Mouse (Mus musculus): ENCODE results near the gene Gm13697. TPM values are rescaled to one million over a fixed set of nuclear protein-coding genes. Genes with fewer than 3 reads are reported as not detected.
"Not testable (repeated sequence)": the region's sequence is repeated elsewhere in the genome, so short reads cannot be mapped to it uniquely, and the experiment has no call there.

Gene Gm13697
- total RNA-seq (2021): under 1 TPM; 0.75 to 0.77 TPM
- long read RNA-seq, experiment 1: 0 reads
- long read RNA-seq, experiment 2: 0 reads

DNA sequence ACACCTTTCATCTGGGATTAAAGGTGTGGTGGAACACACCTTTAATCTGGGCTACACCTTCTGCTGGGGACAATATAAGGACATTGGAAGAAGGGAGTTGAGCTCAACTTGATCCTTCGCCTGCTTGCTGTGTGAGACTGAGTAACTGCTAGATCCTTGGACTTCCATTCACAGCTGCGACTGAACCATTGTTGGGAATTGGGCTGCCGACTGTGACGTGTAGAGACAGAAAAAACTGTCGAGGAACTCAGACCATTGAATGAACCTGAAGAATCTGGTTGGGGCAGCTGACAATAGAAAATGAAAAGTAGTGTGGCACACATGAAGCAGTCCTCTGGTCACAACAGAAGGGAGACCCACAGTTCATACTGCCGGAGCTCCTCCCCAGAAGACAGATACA is at the start of gene Gm13697:
Gm13697 (plus strand) TSS at position 301 of the 400 bp plus-strand sequence.
- DNase-seq: not testable (repeated sequence)

DNA sequence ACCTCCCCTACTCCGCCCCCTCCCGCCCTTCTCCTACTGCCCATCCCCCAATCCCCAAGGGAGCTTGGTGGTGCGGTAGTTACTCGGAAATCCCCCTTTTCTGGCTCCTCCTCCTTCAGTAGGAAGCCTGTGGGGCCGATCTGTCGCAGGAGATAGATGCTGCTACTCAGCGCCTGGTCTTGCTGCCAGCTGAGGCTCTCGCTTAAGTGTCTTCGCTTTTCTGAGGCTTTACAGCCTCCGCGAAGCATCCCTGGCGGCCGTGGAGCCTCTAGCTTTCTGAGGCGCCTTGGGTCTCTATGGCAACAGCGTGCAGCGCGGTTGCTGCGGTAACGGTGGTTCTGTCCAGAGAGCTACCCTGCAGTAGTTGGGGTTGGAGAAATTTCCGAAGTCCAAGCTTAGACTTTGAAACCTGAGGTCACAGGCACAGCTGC is 43.6 kb upstream of the Gm13697 start, which contains the start of gene Zswim2:
Zswim2 (minus strand) TSS at position 298 of the 431 bp plus-strand sequence.
- DNase-seq: peak; percentile 9 to 10

DNA sequence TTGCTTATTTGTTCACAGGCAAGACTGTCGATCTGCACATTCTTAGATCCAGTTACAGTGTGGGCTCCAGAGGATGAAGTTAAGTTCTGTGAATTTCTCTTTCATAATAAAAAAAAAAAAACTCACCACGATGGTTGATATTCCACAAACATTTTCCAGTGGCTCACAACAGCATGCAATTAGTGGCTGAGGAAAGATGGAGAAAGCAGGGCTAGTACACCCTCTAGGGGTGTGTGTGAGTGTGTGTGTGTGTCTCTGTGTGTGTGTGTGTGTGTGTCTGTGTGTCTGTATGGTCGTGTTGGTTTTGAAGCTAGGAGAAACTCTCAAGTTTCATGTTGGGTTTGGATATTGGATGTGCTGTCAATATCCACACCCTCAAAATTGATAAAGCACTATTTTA is 43.2 kb upstream of the Gm13697 start:
- no peak for DNase-seq

DNA sequence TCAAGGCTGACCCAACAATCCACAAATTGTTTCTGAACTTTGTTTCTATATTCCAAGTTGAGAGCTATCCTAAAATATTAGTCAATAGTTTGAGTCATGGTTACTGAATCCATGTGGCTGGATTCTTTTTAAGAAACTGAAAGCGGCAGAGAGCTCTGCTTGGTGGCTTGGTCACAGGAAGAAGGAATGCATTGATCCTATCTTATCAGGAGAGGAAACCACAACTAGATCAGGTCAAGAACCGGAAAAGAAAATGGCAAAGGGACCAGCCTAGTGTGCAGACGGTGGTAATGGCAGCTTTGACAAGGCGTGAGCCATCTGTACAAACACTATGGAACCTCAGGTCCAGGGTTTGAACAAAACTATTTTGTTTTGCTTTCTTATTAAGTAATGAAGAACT is 42.8 kb upstream of the Gm13697 start:
- DNase-seq: no peak

DNA sequence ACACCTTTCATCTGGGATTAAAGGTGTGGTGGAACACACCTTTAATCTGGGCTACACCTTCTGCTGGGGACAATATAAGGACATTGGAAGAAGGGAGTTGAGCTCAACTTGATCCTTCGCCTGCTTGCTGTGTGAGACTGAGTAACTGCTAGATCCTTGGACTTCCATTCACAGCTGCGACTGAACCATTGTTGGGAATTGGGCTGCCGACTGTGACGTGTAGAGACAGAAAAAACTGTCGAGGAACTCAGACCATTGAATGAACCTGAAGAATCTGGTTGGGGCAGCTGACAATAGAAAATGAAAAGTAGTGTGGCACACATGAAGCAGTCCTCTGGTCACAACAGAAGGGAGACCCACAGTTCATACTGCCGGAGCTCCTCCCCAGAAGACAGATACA is 29.1 kb upstream of the Gm13697 start, which contains the start of gene Gm13698:
Gm13698 (plus strand) TSS at position 301 of the 400 bp plus-strand sequence.
- DNase-seq: not testable (repeated sequence)

DNA sequence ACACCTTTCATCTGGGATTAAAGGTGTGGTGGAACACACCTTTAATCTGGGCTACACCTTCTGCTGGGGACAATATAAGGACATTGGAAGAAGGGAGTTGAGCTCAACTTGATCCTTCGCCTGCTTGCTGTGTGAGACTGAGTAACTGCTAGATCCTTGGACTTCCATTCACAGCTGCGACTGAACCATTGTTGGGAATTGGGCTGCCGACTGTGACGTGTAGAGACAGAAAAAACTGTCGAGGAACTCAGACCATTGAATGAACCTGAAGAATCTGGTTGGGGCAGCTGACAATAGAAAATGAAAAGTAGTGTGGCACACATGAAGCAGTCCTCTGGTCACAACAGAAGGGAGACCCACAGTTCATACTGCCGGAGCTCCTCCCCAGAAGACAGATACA is 23.3 kb upstream of the Gm13697 start, which contains the start of gene Gm13693:
Gm13693 (plus strand) TSS at position 301 of the 400 bp plus-strand sequence.
- DNase-seq: not testable (repeated sequence)

DNA sequence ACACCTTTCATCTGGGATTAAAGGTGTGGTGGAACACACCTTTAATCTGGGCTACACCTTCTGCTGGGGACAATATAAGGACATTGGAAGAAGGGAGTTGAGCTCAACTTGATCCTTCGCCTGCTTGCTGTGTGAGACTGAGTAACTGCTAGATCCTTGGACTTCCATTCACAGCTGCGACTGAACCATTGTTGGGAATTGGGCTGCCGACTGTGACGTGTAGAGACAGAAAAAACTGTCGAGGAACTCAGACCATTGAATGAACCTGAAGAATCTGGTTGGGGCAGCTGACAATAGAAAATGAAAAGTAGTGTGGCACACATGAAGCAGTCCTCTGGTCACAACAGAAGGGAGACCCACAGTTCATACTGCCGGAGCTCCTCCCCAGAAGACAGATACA is 17.5 kb upstream of the Gm13697 start, which contains the start of gene Gm13695:
Gm13695 (plus strand) TSS at position 301 of the 400 bp plus-strand sequence.
- not testable (repeated sequence) for DNase-seq

DNA sequence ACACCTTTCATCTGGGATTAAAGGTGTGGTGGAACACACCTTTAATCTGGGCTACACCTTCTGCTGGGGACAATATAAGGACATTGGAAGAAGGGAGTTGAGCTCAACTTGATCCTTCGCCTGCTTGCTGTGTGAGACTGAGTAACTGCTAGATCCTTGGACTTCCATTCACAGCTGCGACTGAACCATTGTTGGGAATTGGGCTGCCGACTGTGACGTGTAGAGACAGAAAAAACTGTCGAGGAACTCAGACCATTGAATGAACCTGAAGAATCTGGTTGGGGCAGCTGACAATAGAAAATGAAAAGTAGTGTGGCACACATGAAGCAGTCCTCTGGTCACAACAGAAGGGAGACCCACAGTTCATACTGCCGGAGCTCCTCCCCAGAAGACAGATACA is 11.7 kb upstream of the Gm13697 start, which contains the start of gene Gm13696:
Gm13696 (plus strand) TSS at position 301 of the 400 bp plus-strand sequence.
- not testable (repeated sequence) for DNase-seq

DNA sequence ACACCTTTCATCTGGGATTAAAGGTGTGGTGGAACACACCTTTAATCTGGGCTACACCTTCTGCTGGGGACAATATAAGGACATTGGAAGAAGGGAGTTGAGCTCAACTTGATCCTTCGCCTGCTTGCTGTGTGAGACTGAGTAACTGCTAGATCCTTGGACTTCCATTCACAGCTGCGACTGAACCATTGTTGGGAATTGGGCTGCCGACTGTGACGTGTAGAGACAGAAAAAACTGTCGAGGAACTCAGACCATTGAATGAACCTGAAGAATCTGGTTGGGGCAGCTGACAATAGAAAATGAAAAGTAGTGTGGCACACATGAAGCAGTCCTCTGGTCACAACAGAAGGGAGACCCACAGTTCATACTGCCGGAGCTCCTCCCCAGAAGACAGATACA is 5.9 kb upstream of the Gm13697 start, which contains the start of gene Gm13694:
Gm13694 (plus strand) TSS at position 301 of the 400 bp plus-strand sequence.
- DNase-seq: not testable (repeated sequence)

DNA sequence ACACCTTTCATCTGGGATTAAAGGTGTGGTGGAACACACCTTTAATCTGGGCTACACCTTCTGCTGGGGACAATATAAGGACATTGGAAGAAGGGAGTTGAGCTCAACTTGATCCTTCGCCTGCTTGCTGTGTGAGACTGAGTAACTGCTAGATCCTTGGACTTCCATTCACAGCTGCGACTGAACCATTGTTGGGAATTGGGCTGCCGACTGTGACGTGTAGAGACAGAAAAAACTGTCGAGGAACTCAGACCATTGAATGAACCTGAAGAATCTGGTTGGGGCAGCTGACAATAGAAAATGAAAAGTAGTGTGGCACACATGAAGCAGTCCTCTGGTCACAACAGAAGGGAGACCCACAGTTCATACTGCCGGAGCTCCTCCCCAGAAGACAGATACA is 5.7 kb downstream of the Gm13697 start, which contains the start of gene Gm13691:
Gm13691 (plus strand) TSS at position 301 of the 400 bp plus-strand sequence.
- not testable (repeated sequence) for DNase-seq

DNA sequence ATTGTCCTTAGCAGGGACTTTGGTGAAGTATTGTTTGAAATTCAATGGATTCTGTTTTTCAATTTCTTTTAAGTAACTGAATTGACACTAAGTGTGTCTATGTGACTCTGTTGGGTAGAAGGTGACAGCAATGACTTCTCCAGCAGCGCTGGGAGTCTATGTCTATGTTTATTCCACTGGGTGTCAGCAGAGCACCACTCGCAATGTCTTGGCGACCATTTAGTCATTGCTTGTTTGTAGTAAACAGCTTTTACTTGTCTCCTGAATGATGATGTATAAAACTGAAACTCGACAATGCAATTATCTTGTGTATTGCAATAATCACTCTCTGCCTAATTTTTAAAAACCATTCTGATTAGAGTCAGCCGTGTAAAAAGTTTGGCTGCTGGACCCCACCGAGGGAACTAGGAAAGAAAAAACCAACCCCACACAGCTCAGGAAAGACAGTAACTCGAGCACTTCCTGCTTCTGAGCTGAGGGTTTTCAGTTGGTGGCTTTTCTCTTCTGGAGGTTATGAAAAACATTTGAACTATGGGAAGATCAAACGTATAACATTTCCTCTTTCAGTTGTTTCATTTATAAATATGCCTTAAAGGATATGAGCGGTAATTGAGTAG is 9.2 kb downstream of the Gm13697 start:
- DNase-seq: peak; percentile 28 to 48

DNA sequence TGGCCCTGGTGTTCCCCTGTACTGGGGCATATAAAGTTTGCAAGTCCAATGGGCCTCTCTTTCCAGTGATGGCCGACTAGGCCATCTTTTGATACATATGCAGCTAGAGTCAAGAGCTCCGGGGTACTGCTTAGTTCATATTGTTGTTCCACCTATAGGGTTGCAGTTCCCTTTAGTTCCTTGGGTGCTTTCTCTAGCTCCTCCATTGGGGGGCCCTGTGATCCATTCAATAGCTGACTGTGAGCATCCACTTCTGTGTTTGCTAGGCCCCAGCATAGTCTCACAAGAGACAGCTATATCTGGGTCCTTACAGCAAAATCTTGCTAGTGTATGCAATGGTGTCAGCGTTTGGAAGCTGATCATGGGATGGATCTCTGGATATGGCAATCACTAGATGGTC is 10.0 kb downstream of the Gm13697 start:
- not testable (repeated sequence) for DNase-seq

DNA sequence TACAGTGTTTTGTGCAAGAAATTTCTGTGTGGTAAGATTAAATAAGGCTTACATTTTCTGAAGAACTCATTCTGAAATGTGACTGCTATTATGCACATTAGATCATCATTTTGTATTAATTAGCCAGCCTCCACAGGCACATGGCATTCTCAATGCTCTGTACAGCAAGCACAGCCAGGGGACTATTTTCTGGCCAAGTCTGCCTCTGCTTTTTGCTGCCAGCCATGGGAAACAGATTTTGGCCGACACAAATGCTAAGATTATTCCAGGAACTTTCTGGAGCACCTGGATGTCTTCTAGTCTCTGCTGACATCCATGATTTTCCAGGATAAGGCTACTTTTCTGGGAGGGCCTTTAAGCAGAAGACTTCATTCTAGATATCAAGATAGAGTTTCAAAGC is 24.4 kb downstream of the Gm13697 start:
- DNase-seq: peak in 1 of 2 experiments; percentile 12

DNA sequence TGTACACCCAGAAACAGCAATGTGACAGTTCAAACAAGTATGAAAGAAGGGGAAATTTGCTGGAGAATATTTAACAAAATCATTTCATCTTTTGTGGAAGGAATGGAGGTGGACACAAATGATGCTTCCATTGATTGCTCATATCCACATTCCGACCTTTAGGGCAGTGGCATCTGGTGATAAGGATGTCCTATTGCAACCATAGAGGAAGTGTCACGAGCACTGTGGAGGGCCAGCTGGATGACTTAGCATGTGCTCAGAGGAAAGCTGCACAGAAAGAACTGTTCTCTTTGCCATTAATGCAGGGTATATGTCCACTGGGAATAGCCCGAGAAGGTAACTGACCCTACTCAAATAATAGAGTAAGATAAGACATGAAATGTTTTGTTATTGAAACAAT is 25.3 kb downstream of the Gm13697 start:
- no peak for DNase-seq

DNA sequence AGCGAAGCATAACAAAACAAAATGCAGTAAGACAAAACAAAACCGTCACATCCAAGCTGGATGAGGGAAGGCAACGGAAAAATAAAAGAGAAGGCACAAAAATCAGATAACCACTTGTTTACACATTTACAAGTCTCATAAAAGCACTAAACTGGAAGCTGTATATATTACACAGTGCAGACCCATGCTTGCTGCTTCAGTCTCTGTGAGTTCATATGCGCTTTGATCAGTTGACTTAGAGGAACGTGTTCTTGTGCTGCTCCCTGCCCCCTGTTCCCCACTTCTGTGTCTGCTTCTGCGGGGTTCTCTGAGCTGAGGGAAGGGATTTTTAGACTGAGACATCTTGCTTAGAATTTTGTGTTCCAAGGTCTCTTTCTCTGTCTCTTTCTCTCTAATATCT is 30.0 kb downstream of the Gm13697 start:
- no peak for DNase-seq

DNA sequence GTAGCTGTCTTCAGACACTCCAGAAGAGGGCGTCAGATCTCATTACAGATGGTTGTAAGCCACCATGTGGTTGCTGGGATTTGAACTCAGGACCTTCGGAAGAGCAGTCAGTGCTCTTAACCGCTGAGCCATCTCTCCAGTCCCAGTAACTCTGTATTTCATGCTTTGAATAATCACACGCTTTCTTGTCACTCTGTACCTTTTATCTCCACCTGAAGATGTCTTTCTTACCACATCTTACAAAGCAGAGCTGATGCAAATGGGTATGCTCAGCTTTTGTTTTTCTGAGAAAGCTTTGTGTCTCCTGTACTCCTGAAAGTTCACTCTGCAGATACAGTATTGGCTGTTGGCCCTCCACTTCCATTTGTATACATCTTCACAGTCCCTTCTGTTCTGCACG is 31.7 kb downstream of the Gm13697 start:
- DNase-seq: not testable (repeated sequence)

DNA sequence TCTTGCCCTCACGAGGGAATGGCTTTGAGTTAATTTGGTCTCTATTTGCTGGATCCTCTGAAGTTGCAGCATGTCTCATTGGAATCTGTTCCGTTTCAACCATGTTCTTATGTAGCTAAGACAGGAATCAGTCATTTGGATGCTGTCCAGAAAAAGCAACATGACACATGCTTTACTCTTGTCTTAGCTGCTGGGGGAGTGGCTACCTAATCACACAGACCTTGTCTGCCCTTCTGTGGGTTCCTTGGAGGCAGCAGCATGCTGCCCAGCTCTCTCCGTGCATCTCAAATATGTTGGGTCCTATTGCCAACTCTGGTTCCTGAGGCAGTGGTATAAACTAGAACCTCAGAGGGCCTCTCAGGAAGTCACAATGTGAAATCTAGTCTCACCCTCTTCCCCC is 33.8 kb downstream of the Gm13697 start:
- DNase-seq: no peak

DNA sequence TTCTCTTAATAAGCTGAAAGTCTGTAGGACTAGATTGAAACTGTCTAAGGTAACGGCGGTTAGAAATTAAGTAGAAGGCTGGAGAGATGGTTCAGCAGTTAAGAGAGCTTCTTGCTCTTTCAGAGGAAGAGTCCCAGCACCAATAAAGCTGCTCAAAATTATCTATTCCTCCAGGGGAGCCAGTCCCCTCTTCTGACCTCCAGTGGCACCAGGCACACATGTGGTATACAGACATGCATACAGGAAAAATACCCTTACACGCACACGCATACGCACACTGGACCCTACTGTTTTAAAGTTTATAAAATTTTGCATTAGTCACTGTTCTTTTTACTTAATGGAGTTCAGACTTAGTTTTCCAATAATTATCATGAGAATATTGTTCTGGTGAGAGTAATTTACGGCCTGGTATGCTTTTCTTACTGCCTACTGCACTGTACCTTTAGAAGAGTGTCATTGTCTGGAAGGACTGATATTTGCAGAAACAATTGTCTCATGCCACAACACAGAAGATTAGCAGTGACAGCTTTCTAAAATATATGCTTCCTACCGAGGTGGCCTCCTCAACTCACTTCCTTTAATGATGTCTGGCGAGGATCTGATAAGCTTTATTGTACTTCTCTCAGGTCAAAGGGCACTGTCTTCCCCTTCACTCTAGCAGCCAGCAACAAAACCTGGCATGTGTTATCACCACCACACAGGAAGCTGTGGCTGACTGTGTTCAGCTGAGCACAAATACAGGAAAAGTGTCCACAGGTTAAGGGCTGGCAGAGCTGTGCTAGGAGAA is 35.2 kb downstream of the Gm13697 start:
- peak in 1 of 2 experiments; percentile 16 for DNase-seq

DNA sequence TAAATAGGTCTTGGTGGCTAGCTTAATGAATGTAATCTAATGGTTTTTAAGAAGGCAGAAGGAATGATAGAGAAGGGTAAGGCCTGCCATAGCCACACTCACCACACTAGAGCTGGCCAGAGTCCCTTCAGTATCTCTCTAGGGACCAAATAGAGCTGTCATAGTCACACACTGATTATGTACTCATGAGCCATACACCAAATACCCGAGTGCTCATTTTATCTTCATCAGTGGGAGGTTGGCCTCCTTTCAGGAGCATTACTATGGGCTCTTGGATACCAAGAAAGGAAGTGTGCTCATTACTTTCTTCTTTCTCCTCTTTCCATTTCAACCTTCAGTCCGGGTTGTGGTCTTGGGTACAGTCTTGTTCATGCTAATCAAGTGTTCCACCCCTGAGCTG is 37.4 kb downstream of the Gm13697 start:
- peak in 1 of 2 experiments; percentile 9 for DNase-seq

DNA sequence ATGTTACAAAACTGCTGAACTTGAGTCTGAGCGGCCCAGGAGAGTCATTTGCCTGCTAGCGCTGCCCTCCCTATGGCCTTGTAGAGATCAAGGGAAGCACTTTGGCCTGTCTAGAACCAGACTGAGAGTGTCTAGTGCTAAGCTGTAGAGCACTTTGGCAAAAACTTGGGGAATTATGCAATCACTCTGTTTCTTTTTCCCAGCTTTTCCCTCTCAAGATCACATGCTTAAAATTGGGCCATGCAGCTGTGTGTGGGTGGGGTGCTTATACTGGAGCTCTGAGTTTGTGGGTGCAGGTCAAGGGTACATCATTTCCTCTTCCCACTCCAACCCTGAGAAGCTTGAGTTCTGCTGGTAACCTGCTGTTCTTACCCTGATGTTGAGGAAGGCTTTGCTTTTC is 38.4 kb downstream of the Gm13697 start:
- peak; percentile 70 to 85 for DNase-seq

DNA sequence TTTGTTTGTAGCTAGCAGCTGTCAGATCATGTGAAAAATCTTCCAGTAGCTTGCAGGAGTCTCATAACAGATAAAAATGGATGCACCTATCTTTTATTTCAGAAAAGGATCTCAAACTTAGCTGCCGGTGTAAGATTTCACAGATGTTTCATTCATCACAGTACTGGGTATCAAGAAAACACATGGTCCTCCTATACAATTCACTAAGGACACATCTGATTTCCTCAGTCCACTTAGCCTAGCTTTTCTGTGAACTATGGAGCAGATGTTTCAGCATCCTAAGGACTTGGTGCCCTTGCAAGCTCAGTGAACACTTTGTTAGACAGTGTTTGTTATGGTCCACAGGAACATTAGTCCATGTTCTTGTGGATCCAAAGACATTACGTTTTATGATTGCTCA is 38.8 kb downstream of the Gm13697 start:
- no peak for DNase-seq

DNA sequence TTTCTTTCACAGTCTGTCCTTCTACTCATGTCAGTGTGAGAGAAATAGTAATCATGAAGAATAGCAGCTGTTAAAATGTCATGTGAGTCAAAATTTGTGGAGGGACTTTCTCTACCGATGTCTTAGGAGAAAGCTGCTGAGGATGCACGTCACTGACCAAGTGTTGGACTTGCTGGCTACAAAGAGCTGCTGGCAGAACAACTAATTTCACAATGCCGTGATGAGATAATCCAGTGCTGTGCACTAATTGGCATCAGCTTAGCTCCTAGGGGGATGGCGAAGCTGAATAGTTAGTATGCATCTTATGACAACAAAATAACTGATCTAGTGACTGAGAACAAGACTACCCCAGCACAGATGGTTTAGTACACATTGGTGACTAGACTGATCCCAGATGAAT is 40.7 kb downstream of the Gm13697 start:
- DNase-seq: peak; percentile 72 to 86

DNA sequence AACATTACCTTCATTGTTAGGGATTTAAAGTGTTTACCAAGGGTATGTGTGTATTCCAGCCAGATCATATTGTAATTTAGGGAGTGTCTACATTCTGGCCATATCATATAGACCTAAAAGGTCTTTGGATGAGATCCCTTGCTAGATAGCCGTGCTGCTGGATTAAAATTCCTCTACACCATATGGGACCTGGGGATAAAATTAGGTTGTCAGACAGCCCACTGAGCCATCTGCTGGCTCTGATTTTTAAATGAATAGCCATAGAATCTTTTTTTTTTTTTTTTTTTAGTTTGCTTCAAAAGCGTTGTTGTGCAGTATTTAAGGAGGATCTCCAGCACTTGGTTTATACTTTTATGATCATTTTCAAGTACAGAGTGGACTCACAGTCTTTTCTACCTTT is 48.0 kb downstream of the Gm13697 start:
- DNase-seq: no peak

Data from heart, adult 18-20 months (tissue).